Mouse (Mus musculus): ENCODE results near the gene Krtap1-5. TPM values are rescaled to one million over a fixed set of nuclear protein-coding genes. Genes with fewer than 3 reads are reported as not detected.

Krtap1-5 gene
- polyA plus RNA-seq, 1 experiment from 2014 or later: not detected

GRCm38 (mm10) chr11:99585096-99585495, 4.3 kb upstream of the Krtap1-5 start:
- 79% methylated on average over 7 of the region's 7 CpGs for WGBS
- Histone ChIP-seq H3K9me3 (ENCODE audit: control insufficient read depth, low read length) (no peaks in the 10 kb centered on the region), H3K27me3 (replicated peaks; ENCODE audit: control insufficient read depth, insufficient read depth, low read length) (no peaks in the 10 kb centered on the region), H3K36me3 (ENCODE audit: control insufficient read depth, insufficient read depth, low read length) (no peaks in the 10 kb centered on the region), H3K4me2 (ENCODE audit: low read depth, low read length) (no peak overlapping the region), H3K27ac (ENCODE audit: low read length) (no peak overlapping the region), H3K4me1 (ENCODE audit: control insufficient read depth, insufficient read depth, low read length) (no peaks in the 10 kb centered on the region), H3K9ac (ENCODE audit: low read depth, low read length) (no peak overlapping the region), H3K4me3 (ENCODE audit: low read length) (no peak overlapping the region)
- ATAC-seq: no peak

- H3K9me3 ChIP-seq (ENCODE audit: control insufficient read depth, low read length): no peaks in the 10 kb centered on the region
- no peak within 1 kb of the TSS for H3K27ac ChIP-seq (ENCODE audit: low read length)
- no peak for ATAC-seq
- no peak within 1 kb of the TSS for H3K4me3 ChIP-seq (ENCODE audit: low read length)
- no peak within 1 kb of the TSS for H3K9ac ChIP-seq (ENCODE audit: low read depth, low read length)
- WGBS: 74% methylated on average over 5 of the region's 5 CpGs
- H3K27me3 ChIP-seq (replicated peaks; ENCODE audit: control insufficient read depth, insufficient read depth, low read length): no peaks in the 10 kb centered on the region
- no peaks in the 10 kb centered on the region for H3K36me3 ChIP-seq (ENCODE audit: control insufficient read depth, insufficient read depth, low read length)
- H3K4me1 ChIP-seq (ENCODE audit: control insufficient read depth, insufficient read depth, low read length): no peaks in the 10 kb centered on the region
- no peak within 1 kb of the TSS for H3K4me2 ChIP-seq (ENCODE audit: low read depth, low read length)
These were observed 2.5 kb upstream of the Krtap1-5 start, which contains the start of gene Krtap1-4 for GRCm38 (mm10) chr11:99583245-99583704. Krtap1-4 (minus strand) TSS chr11:99583654.

- Histone ChIP-seq H3K4me3 (ENCODE audit: low read length) (no peak overlapping the region), H3K36me3 (ENCODE audit: control insufficient read depth, insufficient read depth, low read length) (no peaks in the 10 kb centered on the region), H3K9ac (ENCODE audit: low read depth, low read length) (no peak overlapping the region), H3K27ac (ENCODE audit: low read length) (no peak overlapping the region), H3K4me1 (ENCODE audit: control insufficient read depth, insufficient read depth, low read length) (no peaks in the 10 kb centered on the region), H3K4me2 (ENCODE audit: low read depth, low read length) (no peak overlapping the region), H3K9me3 (ENCODE audit: control insufficient read depth, low read length) (no peaks in the 10 kb centered on the region), H3K27me3 (replicated peaks; ENCODE audit: control insufficient read depth, insufficient read depth, low read length) (no peaks in the 10 kb centered on the region)
- no peak for ATAC-seq
- WGBS: 83% methylated on average over 6 of the region's 6 CpGs
These were observed 748 bp upstream of the Krtap1-5 start for GRCm38 (mm10) chr11:99581564-99581963.

GRCm38 (mm10) chr11:99581051-99581450, 235 bp upstream of the Krtap1-5 start:
- no peak for ATAC-seq
- WGBS: 92% methylated on average over 5 of the region's 5 CpGs

GRCm38 (mm10) chr11:99574106-99574505, 6.7 kb downstream of the Krtap1-5 start:
- no peak overlapping the region for H3K4me3 ChIP-seq (ENCODE audit: low read length)
- H3K27me3 ChIP-seq (replicated peaks; ENCODE audit: control insufficient read depth, insufficient read depth, low read length): no peaks in the 10 kb centered on the region
- H3K9me3 ChIP-seq (ENCODE audit: control insufficient read depth, low read length): no peaks in the 10 kb centered on the region
- 3% methylated on average over 7 of the region's 7 CpGs for WGBS
- H3K36me3 ChIP-seq (ENCODE audit: control insufficient read depth, insufficient read depth, low read length): no peaks in the 10 kb centered on the region
- ATAC-seq: 0 out of 2 replicates have a peak, but pooled peaks have one; percentile 58
- H3K4me1 ChIP-seq (ENCODE audit: control insufficient read depth, insufficient read depth, low read length): no peaks in the 10 kb centered on the region
- H3K4me2 ChIP-seq (ENCODE audit: low read depth, low read length): peak overlapping the region; percentile 34
- no peak overlapping the region for H3K27ac ChIP-seq (ENCODE audit: low read length)
- peak overlapping the region; percentile 41; the same call in 1 of the 2 replicates for H3K9ac ChIP-seq (ENCODE audit: low read depth, low read length)

More at GRCm38 (mm10) chr11:99581051-99581450, 235 bp upstream of the Krtap1-5 start:
- Histone ChIP-seq H3K4me1 (ENCODE audit: control insufficient read depth, insufficient read depth, low read length) (no peaks in the 10 kb centered on the region), H3K9ac (ENCODE audit: low read depth, low read length) (no peak overlapping the region), H3K36me3 (ENCODE audit: control insufficient read depth, insufficient read depth, low read length) (no peaks in the 10 kb centered on the region), H3K4me3 (ENCODE audit: low read length) (no peak overlapping the region), H3K9me3 (ENCODE audit: control insufficient read depth, low read length) (no peaks in the 10 kb centered on the region), H3K27ac (ENCODE audit: low read length) (no peak overlapping the region), H3K27me3 (replicated peaks; ENCODE audit: control insufficient read depth, insufficient read depth, low read length) (no peaks in the 10 kb centered on the region), H3K4me2 (ENCODE audit: low read depth, low read length) (no peak overlapping the region)

GRCm38 (mm10) chr11:99573164-99573563, 7.7 kb downstream of the Krtap1-5 start:
- H3K36me3 ChIP-seq (ENCODE audit: control insufficient read depth, insufficient read depth, low read length): no peaks in the 10 kb centered on the region
- ATAC-seq: no peak
- H3K9ac ChIP-seq (ENCODE audit: low read depth, low read length): no peak overlapping the region
- no peak overlapping the region for H3K4me3 ChIP-seq (ENCODE audit: low read length)
- WGBS: 65% methylated on average over 4 of the region's 4 CpGs
- H3K27me3 ChIP-seq (replicated peaks; ENCODE audit: control insufficient read depth, insufficient read depth, low read length): no peaks in the 10 kb centered on the region
- H3K27ac ChIP-seq (ENCODE audit: low read length): no peak overlapping the region
- no peaks in the 10 kb centered on the region for H3K9me3 ChIP-seq (ENCODE audit: control insufficient read depth, low read length)
- H3K4me2 ChIP-seq (ENCODE audit: low read depth, low read length): no peak overlapping the region
- no peaks in the 10 kb centered on the region for H3K4me1 ChIP-seq (ENCODE audit: control insufficient read depth, insufficient read depth, low read length)

- no peak within 1 kb of the TSS for H3K27ac ChIP-seq (ENCODE audit: low read length)
- H3K27me3 ChIP-seq (replicated peaks; ENCODE audit: control insufficient read depth, insufficient read depth, low read length): no peaks in the 10 kb centered on the region
These were observed 14.3 kb downstream of the Krtap1-5 start, which contains the start of gene Krtap3-1 for GRCm38 (mm10) chr11:99566530-99566929. Krtap3-1 (minus strand) TSS chr11:99566630.

GRCm38 (mm10) chr11:99562580-99562979, 18.2 kb downstream of the Krtap1-5 start:
- no peaks in the 10 kb centered on the region for H3K4me1 ChIP-seq (ENCODE audit: control insufficient read depth, insufficient read depth, low read length)
- H3K27ac ChIP-seq (ENCODE audit: low read length): no peak overlapping the region
- ATAC-seq: no peak
- H3K36me3 ChIP-seq (ENCODE audit: control insufficient read depth, insufficient read depth, low read length): no peaks in the 10 kb centered on the region
- H3K9me3 ChIP-seq (ENCODE audit: control insufficient read depth, low read length): no peaks in the 10 kb centered on the region
- H3K4me3 ChIP-seq (ENCODE audit: low read length): no peak overlapping the region
- H3K27me3 ChIP-seq (replicated peaks; ENCODE audit: control insufficient read depth, insufficient read depth, low read length): no peaks in the 10 kb centered on the region
- H3K4me2 ChIP-seq (ENCODE audit: low read depth, low read length): no peak overlapping the region
- H3K9ac ChIP-seq (ENCODE audit: low read depth, low read length): no peak overlapping the region
- WGBS: 84% methylated on average over 6 of the region's 6 CpGs

More at GRCm38 (mm10) chr11:99566530-99566929, 14.3 kb downstream of the Krtap1-5 start, which contains the start of gene Krtap3-1:
- 69% methylated on average over 7 of the region's 7 CpGs for WGBS
- Histone ChIP-seq H3K36me3 (ENCODE audit: control insufficient read depth, insufficient read depth, low read length) (no peaks in the 10 kb centered on the region), H3K4me2 (ENCODE audit: low read depth, low read length) (no peak within 1 kb of the TSS), H3K9ac (ENCODE audit: low read depth, low read length) (no peak within 1 kb of the TSS), H3K4me3 (ENCODE audit: low read length) (no peak within 1 kb of the TSS), H3K9me3 (ENCODE audit: control insufficient read depth, low read length) (no peaks in the 10 kb centered on the region), H3K4me1 (ENCODE audit: control insufficient read depth, insufficient read depth, low read length) (no peaks in the 10 kb centered on the region)
- no peak for ATAC-seq

GRCm38 (mm10) chr11:99559366-99559765, 21.4 kb downstream of the Krtap1-5 start, which contains the start of gene Gm11939:
Gm11939 (minus strand) TSS chr11:99559466.
- Histone ChIP-seq H3K27ac (ENCODE audit: low read length) (no peak within 1 kb of the TSS), H3K9ac (ENCODE audit: low read depth, low read length) (no peak within 1 kb of the TSS), H3K27me3 (replicated peaks; ENCODE audit: control insufficient read depth, insufficient read depth, low read length) (no peaks in the 10 kb centered on the region), H3K4me3 (ENCODE audit: low read length) (no peak within 1 kb of the TSS), H3K4me1 (ENCODE audit: control insufficient read depth, insufficient read depth, low read length) (no peaks in the 10 kb centered on the region), H3K36me3 (ENCODE audit: control insufficient read depth, insufficient read depth, low read length) (no peaks in the 10 kb centered on the region), H3K4me2 (ENCODE audit: low read depth, low read length) (no peak within 1 kb of the TSS), H3K9me3 (ENCODE audit: control insufficient read depth, low read length) (no peaks in the 10 kb centered on the region)
- ATAC-seq: no peak
- WGBS: 84% methylated on average over 9 of the region's 9 CpGs
